Mouse (Mus musculus): ENCODE measurements around the gene Fads6. TPM values are rescaled to one million over a fixed set of nuclear protein-coding genes. Genes with fewer than 3 reads are reported as not detected.

The Fads6 gene
- total RNA-seq (2023), result 1 to 10 TPM; 1.2 to 1.4 TPM

GRCm38 (mm10) chr11:115297214-115297826 is at the start of gene Fads6:
TSS of gene Fads6 (minus strand) at chr11:115297663.

DNA sequence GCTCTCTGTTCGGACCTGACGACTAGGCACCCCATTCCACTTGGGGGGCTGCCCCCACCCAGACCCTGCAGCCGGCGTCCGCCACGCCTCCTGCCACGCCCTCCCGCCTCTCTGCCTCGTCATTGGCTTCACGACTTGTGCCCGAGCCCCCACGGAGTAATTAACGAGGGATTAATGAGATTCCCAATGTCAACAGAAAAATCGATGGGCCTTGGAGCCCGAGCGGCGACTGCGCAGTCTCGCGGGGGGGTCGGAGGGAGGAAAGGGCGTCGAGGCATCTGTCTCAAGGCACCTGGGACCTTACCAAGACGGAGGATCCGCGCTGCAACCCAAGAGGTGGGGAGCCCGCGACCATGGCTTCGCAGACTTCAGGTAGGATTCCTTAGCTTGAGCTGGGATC is 37.1 kb upstream of the Fads6 start, which contains the start of gene Otop3:
Gene Otop3, plus strand, starts transcription at position 201 of the 400 bp plus-strand sequence.

DNA sequence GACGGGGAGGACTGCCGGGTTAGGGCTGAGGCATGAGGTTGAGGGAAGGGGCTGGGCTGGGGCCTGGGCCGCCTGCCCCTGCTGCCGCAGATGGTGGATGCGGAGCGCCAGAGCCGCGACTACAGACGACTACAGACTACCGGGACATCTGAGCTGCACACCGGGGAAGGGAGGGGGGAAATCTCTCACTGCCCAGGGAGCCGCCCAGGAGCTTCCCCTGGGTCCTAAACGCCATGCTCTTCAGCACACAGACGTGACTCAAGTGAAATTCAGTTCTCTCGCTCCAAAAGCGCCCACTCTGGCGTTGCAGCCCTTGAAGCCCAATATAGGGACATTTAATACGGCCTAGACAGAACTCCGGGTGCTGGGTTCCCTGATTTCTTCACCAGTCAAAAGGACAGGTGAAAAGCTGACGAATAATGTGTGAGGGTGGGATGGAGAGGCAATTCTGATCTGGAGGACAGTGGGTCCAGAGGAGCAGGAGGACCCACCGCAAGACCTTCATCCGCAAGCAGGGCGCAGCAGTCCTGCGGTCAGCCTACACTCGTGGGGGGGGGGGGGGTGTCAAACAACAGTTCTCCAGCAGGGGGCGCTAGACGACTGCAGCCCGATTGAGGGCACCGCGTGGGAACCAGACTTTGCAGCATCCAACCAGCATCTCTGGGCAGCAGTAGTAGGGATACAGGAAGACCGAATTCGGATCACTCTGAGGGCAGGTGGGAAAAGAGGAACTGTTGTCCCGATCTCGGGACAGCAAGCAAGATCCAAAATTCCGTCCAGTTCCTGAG is 24.6 kb upstream of the Fads6 start, which contains the start of gene Ush1g:
Gene Ush1g, minus strand, starts transcription at position 136 of the 788 bp plus-strand sequence.

GRCm38 (mm10) chr11:115306863-115307262 is 9.4 kb upstream of the Fads6 start, which contains the start of gene Otop2:
TSS of gene Otop2 (plus strand) at chr11:115307163.

GRCm38 (mm10) chr11:115276780-115277603 is 20.5 kb downstream of the Fads6 start, which contains the start of gene Fdxr:
TSS of gene Fdxr (minus strand) at chr11:115277050.

DNA sequence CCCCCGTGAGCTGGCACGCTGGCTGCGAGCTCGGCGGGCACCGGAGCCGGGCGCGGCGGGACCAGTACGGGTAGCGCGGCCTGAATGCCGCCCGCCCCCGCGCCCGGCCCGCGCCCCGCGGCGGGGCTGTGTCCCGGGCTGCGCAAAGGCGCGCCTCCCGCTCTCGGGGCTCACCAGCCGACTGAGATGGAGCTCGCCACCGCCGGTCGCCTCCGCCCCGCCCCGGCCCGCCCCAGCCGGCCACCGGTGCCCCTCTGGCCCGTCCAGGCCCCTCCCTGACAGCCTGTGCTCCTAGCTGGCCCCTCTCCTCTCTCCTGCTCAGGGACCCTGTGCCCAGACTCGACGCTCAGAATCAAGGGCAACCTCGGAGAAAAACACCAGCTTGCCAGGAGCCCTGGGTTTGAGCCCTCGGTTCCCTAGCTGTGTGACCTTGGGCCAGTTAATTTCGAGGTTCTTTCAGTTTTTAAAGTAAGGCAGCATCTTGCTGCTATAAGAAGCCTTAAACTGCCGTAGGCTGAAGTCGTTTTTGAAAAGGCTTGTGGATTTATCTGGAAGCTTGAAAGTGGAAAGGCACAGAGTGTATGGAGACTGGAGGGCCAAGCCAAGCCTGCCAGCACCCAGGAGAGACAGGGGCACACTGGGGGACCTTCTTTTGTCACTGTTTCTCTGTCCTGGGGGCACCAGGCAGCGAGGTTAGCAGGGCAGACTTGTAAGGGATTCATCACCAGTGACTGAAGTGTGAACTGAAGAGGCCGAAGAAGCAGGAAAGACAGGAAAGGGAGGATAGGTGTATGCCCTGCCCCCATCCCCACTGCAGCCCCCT is 30.2 kb downstream of the Fads6 start, which contains the start of gene Grin2c:
Gene Grin2c, minus strand, starts transcription at position 183 of the 823 bp plus-strand sequence.

Other genes with a start within 250 kb of the Fads6 start
- 100 to 1,000 TPM; 153 to 264 TPM for gene Cd300ld3, start 249.3 kb downstream of the Fads6 start, total RNA-seq (2023)
- 100 to 1,000 TPM; 126 to 137 TPM for gene Cd300e, start 235.5 kb downstream of the Fads6 start, total RNA-seq (2023)
- 1 to 10 TPM; 1.5 to 1.6 TPM for gene Rab37, start 206.2 kb downstream of the Fads6 start, total RNA-seq (2023)
- gene Cd300lf, start 163.7 kb downstream of the Fads6 start, total RNA-seq (2023), result 10 to 100 TPM; 28.8 to 29.9 TPM
- 10 to 100 TPM; 82.4 to 86.6 TPM for gene Slc9a3r1, start 134.3 kb downstream of the Fads6 start, total RNA-seq (2023)
- 10 to 100 TPM; 59.0 to 72.0 TPM for gene Tmem104, start 110.2 kb downstream of the Fads6 start, total RNA-seq (2023)
- 10 to 100 TPM; 16.3 to 18.5 TPM for gene Nat9, start 109.8 kb downstream of the Fads6 start, total RNA-seq (2023)
- not detected for gene Grin2c, start 30.4 kb downstream of the Fads6 start, total RNA-seq (2023)
- gene Fdxr, start 20.6 kb downstream of the Fads6 start, total RNA-seq (2023), result 10 to 100 TPM; 10.6 to 12.1 TPM
- not detected for gene Otop2, start 9.5 kb upstream of the Fads6 start, total RNA-seq (2023)
- not detected for gene Ush1g, start 24.4 kb upstream of the Fads6 start, total RNA-seq (2023)
- not detected for gene Otop3, start 37.1 kb upstream of the Fads6 start, total RNA-seq (2023)
- under 1 TPM; 0.45 to 0.73 TPM for gene Hid1, start 70.1 kb upstream of the Fads6 start, total RNA-seq (2023)
- gene Cdr2l, start 84.3 kb upstream of the Fads6 start, total RNA-seq (2023), result under 1 TPM; 0.21 to 0.36 TPM
- gene Mrpl58, start 106.1 kb upstream of the Fads6 start, total RNA-seq (2023), result 10 to 100 TPM; 51.8 to 56.5 TPM
- 100 to 1,000 TPM; 227 to 243 TPM for gene Atp5h, start 122.3 kb upstream of the Fads6 start, total RNA-seq (2023)
- gene Kctd2, start 122.5 kb upstream of the Fads6 start, total RNA-seq (2023), result 10 to 100 TPM; 33.9 to 34.2 TPM
- gene Trim80, start 142.9 kb upstream of the Fads6 start, total RNA-seq (2023), result not detected
- under 1 TPM in 1 of 2 experiments, not detected in 1; 0.21 TPM for gene Slc16a5, start 164.8 kb upstream of the Fads6 start, total RNA-seq (2023)
- 10 to 100 TPM; 31.8 to 35.1 TPM for gene Armc7, start 178.0 kb upstream of the Fads6 start, total RNA-seq (2023)
- gene Nt5c, start 194.2 kb upstream of the Fads6 start, total RNA-seq (2023), result 10 to 100 TPM; 91.6 to 94.8 TPM
- gene Jpt1, start 216.7 kb upstream of the Fads6 start, total RNA-seq (2023), result 100 to 1,000 TPM; 177 to 178 TPM
- 100 to 1,000 TPM; 185 to 191 TPM for gene Sumo2, start 238.6 kb upstream of the Fads6 start, total RNA-seq (2023)